Mouse (Mus musculus) testis, postnatal 14 days (tissue): ENCODE results near the gene Arhgef2.
"Not testable (repeated sequence)": the region's sequence is repeated elsewhere in the genome, so short reads cannot be mapped to it uniquely, and the experiment has no call there.

Experiments
- DNase-seq: peaks from one replicate; pipeline ENCODE4 v3.0.0; 2021; ENCODE audit warnings: low spot score

Arhgef2 gene

DNA sequence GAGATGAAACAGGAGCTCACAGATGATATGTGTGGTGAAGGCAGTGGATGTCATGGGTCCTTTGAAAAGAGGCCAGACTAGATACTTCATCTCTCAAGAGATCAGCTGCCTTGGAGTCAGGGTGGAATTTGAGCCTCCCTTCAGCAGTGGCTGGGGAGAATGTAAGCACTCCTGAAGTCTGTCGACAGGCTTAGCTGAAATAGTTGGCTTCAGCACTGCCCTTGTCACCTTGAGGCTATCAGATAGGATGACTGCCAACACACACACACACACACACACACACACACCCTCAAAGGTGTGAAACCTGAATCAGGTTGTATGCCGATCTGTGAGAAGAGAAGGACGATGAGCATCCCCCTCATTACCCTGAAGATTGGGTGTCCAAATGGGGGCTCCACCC lies 14.7 kb upstream of the Arhgef2 start:
- DNase-seq, result no peak

DNA sequence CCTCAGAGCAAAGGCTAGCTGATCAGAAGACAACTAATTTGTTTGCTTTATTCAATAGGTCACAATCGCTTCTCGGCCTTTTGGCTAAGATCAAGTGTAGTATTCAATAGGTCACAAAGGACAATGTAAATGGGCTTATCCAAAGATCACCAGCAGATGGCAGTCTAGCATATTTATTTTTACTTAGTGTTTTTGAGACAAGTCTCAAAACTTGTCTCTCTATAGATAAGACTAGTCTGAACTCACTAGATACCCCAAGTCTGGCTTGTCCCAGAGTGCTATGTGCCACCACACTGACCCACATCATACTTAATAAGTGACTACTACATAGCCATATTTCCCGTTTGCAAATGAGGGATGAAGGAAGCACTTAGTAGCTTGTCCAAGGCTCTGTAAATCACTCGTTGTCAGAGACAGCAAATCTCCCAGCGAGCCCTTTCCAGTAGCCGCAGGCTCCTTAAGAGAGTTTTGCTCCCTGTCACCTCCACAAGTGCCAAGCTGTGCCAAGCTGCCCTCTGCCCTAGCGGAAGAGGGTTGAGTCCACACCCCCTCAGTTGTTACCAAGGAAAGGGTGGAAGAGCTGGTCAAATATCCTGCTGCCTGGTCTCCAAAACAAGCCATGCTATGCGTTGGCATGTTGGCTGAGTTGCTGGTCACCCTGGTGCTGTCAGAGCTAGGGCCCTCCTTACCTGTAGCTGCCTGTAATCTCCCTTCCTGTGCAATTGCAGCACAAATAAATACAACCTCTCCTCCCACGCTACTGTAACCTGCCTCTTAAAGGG lies 13.6 kb upstream of the Arhgef2 start:
- DNase-seq, result no peak

DNA sequence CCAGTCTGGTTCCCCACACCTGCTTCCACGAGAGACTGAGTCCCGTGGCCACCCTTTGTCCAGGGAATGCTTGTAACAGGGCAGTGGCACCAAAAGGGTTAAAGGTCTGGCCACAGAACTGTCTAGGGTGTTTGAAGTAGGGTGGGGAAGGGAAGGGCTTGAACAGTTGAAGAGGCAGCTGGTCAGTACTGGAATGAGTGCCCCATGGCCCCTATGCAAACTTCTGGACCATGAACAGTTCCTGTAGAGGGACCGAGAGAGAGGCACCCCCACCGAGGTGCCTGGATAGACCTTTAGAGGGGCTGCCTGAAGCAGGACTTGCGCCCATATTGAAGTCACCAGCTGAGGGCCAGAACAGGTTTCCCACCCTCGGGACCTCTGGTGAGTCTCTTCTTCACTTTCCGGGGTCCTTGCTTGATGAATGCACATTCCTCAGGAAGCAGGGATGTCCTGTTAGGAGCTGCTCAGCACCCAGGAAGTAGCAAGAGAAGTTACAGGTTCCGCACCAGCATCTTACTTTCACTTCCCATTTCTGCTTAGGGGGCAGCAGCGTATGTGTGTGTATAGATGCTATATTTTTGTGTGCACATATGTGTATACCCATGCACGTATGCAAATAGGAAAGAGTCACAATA lies 12.7 kb upstream of the Arhgef2 start:
- no peak for DNase-seq

DNA sequence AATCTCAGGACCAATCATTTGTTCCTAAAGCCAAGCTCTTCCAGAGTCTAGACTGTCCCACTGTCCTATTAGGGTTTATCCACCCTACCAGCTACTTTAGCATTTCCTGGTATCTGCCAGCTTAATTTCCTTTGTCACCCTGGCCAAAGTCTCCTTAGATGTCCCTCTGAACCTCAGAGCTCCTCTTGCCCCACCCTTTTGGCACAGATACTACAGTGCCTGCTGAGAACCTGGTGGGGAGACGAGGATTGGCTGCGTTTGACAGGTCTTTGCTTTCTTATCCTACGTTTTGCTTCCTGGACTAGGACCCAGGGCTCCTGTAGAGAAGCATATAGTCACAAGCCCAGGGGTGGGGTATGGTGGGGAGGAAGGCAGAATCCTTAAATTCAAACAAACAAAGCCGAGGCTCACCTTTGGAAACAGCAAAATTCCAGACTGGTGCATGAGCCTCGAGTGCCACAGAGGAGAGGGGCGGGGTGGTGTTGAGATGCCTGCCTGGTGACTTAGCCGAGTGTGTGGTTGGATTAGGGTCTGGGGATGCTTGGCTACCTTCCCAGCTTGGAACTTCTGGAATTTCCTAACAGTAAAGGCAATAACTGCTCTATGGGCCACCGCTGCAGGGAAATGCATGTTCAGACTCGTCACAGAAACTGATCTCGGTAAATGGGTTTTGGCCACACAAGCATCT lies 11.7 kb upstream of the Arhgef2 start:
- no peak for DNase-seq

- DNase-seq, result not testable (repeated sequence)
Measured at GRCm38 (mm10) chr3:88596547-88596946, 9.2 kb upstream of the Arhgef2 start.

DNA sequence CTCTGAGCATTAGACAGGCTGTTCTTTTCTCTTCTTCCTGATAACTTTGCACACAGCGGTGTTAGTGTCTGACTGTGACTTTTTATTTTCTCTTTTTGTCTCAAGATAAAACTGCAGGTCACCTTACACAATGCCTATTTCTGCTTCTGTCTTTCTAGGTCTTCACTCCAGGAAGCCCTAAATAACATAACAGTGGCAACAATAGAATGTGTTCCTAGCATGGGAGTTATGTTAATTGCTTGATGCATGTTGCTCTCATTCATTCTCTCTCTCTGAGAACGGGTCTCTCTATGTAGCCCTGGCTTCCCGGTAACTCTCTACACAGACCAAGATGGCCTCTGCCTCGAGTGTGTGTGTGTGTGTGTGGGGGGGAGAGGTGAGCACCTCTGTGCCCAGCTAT lies 3.3 kb upstream of the Arhgef2 start:
- DNase-seq, result no peak

DNA sequence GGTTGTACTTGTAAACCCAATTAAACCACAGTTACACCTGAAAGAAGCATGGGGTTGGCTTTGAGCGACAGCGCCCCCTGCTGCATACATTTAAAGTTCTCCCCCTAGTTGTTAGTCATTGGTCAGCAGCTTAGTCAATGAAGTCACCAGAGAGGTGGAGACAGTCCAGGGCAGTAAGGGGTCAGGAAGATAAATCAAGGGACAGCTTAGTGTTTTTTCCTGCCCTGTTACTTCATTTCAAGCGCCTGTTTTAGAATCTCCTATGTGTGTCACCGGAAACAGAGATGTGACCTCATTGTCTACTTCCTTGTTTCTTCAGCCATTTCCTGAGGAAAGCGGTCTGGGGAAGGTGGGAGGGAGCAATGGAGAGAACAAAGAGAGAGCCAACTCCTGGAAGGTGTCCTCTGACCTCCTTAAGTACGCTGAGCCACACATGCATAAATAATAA lies 2.0 kb upstream of the Arhgef2 start:
- DNase-seq, result no peak

GRCm38 (mm10) chr3:88604863-88605262 lies 903 bp upstream of the Arhgef2 start:
- DNase-seq, result no peak

DNA sequence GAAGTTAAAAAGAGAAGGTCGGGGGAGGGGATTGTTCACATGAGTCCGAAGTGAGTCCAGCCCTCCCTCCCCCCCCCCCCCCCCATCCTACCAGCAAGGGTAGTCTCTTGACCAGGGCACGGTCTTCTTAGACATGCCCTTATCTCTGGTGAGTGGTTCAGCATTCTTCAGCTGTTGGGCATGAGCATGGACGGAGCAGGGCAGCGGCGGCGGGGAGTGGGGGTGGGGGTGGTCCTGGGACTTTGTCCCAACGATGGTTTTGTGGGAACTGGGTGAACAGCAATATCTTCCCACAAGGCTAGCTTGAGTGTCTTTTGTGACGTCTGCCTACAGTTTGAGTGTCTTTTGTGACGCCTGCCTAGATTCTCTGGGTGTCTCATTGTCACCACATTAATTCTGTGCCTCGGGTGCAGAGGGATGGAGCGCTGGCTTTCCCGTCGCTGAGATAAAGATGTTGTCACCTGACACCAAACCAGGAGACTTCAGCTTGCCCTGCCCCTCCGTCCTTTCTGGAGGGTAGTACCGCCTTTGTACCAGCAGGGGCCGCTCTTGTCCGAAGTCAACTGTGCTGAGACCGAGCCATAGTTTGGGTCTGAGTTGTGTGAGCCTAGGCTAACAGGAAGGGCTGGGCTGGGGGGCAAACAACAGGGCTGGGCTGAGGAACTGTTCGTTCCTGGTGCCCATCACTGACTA lies 1.4 kb downstream of the Arhgef2 start:
- peak; percentile 76 for DNase-seq

DNA sequence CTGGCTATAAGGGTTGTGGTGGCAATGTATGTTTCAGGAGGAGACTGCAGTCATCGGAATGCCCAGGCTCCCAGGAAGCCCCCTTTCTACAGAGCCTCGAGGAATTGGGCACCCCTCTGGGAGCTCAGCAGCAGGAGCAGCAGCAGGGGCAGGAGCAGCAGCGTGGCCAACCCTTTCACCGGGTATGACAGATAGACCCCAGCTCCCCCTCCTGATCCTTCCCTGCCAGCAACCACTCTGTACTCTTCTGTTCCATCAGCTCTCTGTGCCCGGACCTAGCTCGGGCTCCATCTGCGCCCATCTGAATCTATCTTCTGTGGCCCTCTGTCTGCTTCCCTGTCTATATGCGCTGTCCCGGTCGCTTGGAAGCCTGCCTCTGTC lies 2.0 kb downstream of the Arhgef2 start:
- no peak for DNase-seq

DNA sequence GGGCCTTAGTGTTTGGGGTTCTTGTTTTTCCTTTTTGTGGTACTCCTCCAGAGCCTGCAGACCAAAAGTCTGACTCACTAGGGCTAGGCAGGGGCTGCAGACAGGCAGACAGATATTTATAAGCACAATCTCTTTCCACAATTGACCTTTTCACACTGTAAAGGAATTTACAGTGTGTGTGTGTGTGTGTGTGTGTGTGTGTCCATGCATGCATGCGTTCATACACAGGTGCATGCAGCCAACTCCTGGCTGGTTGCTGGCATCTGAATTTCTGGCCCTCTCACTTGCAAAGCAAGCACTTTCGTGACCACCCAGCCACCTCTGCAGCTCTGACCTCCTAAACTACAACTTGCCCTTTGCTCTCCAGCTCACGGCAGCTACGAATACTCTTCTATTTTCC lies 3.3 kb downstream of the Arhgef2 start:
- no peak for DNase-seq

- no peak for DNase-seq
Measured at GRCm38 (mm10) chr3:88614418-88614817, 8.7 kb downstream of the Arhgef2 start.

DNA sequence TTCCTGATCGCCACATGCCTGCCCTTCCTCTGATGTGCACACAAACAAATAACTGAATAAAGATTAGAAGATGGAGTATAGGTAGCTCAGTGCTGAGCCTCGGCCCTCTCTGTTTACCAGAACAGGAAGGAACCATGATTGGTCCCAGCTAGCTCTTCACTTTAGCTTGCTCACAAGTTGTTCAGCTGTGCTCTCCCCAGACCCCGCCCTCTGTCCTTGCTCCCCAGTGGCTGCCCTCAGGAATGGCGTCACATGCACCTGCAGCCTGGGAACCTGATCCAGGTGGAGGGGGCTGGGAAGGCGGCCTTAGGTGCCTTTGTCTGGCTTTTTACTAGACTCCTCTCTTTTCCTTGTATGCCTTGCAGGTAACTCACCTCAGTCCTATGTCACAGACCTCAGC lies 9.4 kb downstream of the Arhgef2 start:
- DNase-seq, result no peak

- no peak for DNase-seq
Measured at GRCm38 (mm10) chr3:88615902-88616391, 10.2 kb downstream of the Arhgef2 start.

DNA sequence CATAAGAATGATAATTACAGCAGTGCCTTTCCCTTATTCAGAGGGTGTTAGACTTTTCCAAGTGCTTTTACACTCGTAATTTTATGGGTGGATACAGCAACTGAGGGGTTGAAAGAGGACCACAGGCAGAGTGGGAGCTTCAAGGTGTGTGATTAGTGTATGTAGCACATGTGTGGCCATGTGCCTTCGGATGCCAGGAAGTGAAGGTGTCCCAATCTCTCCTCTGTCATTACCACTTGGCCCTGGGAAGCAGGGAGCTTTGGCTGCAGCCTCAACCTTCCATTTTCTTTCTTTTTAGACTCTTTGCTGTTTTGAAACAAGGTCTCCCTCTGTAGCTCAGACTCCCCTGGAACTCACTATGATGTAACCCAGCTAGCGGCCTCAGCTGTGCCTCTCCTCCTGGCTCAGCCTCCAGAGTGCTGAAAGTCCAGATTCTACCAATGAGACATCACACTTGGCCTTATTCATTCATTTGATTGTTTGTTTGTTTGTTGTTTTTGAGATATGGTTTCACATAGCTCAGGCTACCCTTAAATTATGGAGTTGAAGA lies 11.3 kb downstream of the Arhgef2 start:
- no peak for DNase-seq

DNA sequence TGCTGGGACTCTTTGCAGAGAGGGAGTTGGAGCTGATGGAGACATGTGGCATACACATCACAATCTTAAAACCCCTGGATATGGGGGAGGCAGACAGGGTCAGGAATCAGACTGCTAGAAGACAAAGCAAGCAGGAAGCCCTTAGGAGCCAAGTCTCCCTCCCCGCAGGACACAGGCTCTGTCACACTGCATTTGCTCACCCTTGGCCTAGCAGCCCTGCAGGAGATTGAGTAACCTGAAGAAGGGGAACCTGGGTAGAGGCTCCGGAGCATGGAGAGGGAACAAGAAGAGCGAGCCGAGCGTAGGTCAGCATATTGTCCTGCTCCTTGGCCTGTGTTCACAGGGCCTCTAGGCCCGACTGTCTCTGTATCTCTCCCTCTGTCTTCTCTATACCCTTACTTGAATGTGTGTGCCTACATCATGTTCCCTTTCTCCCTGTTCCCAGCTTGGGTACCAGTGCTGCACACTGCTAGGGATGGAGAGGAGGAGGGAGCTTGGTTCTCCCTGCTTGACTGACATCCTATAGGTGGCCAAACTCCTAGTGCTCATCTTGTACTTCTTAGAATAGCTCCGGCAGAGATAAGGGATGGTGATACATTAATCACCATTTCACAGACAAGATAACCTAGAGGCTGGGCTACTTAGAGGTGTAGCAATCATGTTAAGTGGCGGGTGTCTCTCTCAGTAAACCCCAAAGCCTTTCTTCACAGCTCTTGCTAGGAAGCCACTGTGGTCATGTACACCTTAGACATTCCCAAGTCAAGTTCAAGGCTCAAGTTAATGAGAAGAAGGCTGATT lies 12.5 kb downstream of the Arhgef2 start:
- no peak for DNase-seq

DNA sequence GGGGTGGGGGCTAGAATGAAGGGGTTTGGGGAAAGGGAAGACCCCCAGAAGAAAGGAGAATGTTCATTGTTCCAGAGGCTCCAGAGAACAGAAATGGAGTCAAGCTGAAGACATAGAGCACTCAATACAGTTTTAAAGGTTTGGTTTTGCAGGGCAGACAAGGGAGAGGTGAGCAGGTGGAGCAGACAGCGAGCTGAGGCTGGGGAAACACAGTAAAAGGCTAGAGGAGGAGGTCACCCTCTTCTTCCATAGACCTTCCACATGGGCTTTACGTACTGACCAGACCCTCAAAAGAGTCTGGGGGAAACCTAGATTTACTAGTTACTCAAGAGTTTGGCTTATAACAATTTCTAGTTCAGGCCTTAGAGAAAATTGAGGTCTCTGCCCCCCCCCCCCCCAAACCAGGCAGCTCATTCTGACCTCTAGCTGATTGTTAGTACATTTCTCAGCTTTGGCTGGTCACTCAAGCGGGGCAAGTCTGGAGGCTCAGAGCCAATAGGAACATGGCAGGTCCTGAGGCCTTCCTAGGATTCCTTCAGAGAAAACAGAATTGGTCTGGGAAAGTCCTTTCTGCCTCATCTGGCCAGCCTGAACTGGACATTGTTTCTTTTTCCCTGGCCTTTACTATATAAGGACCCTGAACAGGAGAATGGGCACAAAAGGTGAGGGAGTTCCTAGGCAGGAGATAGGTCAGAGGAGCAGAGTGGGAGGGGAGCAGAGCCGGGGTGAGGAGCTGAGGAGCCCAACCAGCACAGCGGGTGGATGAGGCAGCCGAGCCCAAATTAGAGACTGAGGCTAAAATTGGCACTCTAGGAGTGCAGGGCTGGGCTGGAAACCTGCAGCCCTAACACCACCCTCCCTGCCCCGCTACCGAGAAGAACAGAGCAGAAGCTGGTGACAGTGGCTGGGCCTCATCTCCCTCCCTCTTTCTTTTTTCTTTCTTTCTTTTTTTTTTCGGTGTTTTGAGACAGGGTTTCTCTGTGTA lies 13.6 kb downstream of the Arhgef2 start:
- DNase-seq, result no peak

DNA sequence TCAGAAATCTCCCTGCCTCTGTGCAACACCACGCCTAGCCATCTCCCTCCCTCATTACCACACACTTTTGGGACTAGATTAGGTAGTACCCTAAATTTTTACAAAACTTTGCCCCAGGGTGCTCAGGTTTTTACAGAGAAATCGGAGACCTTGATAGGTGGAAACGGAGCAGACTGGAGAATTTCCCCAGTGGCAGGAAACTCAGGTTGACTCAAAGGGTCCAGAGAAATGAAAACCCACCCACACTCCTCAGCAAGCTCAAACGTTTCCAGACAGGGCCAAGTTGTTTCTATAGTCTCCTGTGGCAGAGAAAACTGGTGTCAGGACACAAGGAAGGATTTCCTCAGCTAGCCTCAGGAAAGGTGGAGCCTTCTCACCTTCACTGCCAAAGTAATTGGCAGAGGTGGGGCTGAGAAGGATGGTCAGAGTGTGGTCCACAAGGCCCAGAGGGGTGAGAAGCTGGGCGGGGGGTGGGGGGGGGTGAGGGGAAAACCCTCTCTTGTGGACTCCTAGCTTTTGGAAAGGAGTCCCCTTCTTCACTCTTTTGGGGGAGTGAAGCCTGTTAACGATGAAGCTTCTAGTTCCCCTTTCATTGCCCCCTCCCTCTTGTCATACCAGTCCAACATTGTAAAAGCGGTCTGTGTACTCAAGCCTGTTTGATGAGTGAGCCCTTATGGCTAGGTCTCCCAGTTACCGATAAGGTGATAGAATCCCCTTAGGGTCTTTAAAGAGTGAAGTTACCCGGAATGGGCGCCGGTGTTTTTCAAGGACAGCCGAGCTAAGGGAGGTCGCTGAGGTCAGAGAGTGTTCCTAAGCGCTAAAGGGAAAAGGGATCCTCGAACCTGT lies 14.6 kb downstream of the Arhgef2 start:
- DNase-seq, result no peak

DNA sequence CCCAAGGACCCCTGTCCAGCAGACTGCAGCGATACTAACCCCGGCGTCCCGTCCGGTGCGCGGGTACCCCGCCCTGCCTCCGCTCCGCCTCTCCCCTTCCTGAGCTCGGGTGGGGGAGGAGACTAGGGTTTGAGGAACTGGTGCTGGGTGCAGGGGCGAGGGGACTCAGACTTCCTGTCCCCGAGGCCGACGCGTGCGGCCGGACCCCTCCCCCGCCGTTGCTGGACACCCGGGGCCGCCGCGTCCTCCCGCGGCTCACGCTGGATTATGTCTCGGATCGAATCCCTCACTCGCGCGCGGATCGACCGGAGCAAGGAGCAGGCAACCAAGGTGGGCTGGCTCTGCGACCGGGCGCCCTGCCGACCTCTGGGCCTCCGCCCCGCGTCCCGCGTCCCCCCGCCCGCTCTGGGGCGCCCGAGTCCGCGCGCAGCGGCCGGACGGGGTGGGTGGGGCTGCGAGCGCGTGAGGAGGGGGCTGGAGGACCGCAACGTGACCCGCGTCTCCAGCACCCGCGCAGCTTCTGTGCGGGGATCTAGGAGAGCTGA lies 15.3 kb downstream of the Arhgef2 start:
- DNase-seq, result peak; percentile 74
